Mouse (Mus musculus): Measurements from ENCODE around the gene Sez6l2.
"Not testable (repeated sequence)": the region's sequence is repeated elsewhere in the genome, so short reads cannot be mapped to it uniquely, and the experiment has no call there.

Sez6l2 gene

GRCm38 (mm10) chr7:126949793-126950646, at the start of gene Sez6l2:
Sez6l2 (plus strand) TSS chr7:126950563.
- peak; percentile 81 for DNase-seq (ENCODE audit: low read depth, low spot score)

GRCm38 (mm10) chr7:126905590-126905989, 44.8 kb upstream of the Sez6l2 start:
- DNase-seq (ENCODE audit: low read depth, low spot score) = no peak

- DNase-seq (ENCODE audit: low read depth, low spot score) = no peak
Measured at GRCm38 (mm10) chr7:126914844-126915243, 35.5 kb upstream of the Sez6l2 start.

- not testable (repeated sequence) for DNase-seq (ENCODE audit: low read depth, low spot score)
Measured at GRCm38 (mm10) chr7:126918356-126918755, 32.0 kb upstream of the Sez6l2 start.

- no peak for DNase-seq (ENCODE audit: low read depth, low spot score)
Measured at GRCm38 (mm10) chr7:126919973-126920372, 30.4 kb upstream of the Sez6l2 start.

GRCm38 (mm10) chr7:126921563-126921962, 28.8 kb upstream of the Sez6l2 start:
- no peak for DNase-seq (ENCODE audit: low read depth, low spot score)

- no peak for DNase-seq (ENCODE audit: low read depth, low spot score)
Measured at GRCm38 (mm10) chr7:126922624-126923060, 27.7 kb upstream of the Sez6l2 start, which contains the start of gene Tmem219. Tmem219 (minus strand) TSS chr7:126922917.

GRCm38 (mm10) chr7:126923999-126924398, 26.4 kb upstream of the Sez6l2 start:
- no peak for DNase-seq (ENCODE audit: low read depth, low spot score)

GRCm38 (mm10) chr7:126926299-126926698, 24.1 kb upstream of the Sez6l2 start:
- DNase-seq (ENCODE audit: low read depth, low spot score) = no peak

- peak; percentile 90 for DNase-seq (ENCODE audit: low read depth, low spot score)
Measured at GRCm38 (mm10) chr7:126928384-126929037, 21.9 kb upstream of the Sez6l2 start, which contains the start of gene Kctd13. Kctd13 (plus strand) TSS chr7:126928879.

- no peak for DNase-seq (ENCODE audit: low read depth, low spot score)
Measured at GRCm38 (mm10) chr7:126929046-126929445, 21.3 kb upstream of the Sez6l2 start.

GRCm38 (mm10) chr7:126932652-126933051, 17.7 kb upstream of the Sez6l2 start:
- no peak for DNase-seq (ENCODE audit: low read depth, low spot score)

GRCm38 (mm10) chr7:126941171-126941570, 9.2 kb upstream of the Sez6l2 start:
- no peak for DNase-seq (ENCODE audit: low read depth, low spot score)

- DNase-seq (ENCODE audit: low read depth, low spot score) = no peak
Measured at GRCm38 (mm10) chr7:126941801-126942200, 8.6 kb upstream of the Sez6l2 start.

- DNase-seq (ENCODE audit: low read depth, low spot score) = no peak
Measured at GRCm38 (mm10) chr7:126946530-126946929, 3.8 kb upstream of the Sez6l2 start.

- no peak for DNase-seq (ENCODE audit: low read depth, low spot score)
Measured at GRCm38 (mm10) chr7:126948626-126949025, 1.7 kb upstream of the Sez6l2 start.

GRCm38 (mm10) chr7:126949403-126949792, 965 bp upstream of the Sez6l2 start, which contains the start of gene Asphd1:
Asphd1 (minus strand) TSS chr7:126949582.
- no peak for DNase-seq (ENCODE audit: low read depth, low spot score)

GRCm38 (mm10) chr7:126950647-126951615, 568 bp downstream of the Sez6l2 start:
- DNase-seq (ENCODE audit: low read depth, low spot score) = no peak

GRCm38 (mm10) chr7:126951741-126952140, 1.4 kb downstream of the Sez6l2 start:
- no peak for DNase-seq (ENCODE audit: low read depth, low spot score)

GRCm38 (mm10) chr7:126952646-126953045, 2.3 kb downstream of the Sez6l2 start:
- DNase-seq (ENCODE audit: low read depth, low spot score) = no peak

- DNase-seq (ENCODE audit: low read depth, low spot score) = no peak
Measured at GRCm38 (mm10) chr7:126955125-126955524, 4.8 kb downstream of the Sez6l2 start.
